Mouse (Mus musculus): ENCODE measurements around the gene Denr.

GRCm38 (mm10) chr5:123878056-123878455 lies 28.9 kb upstream of the Denr start:
- TF ChIP-seq GATA1 (IDR thresholded peaks at IDR 0.05; ENCODE audit: borderline replicate concordance, low read length) (no peak), FLI1 (IDR thresholded peaks at IDR 0.05; ENCODE audit: low read length) (no peak)
